Mouse (Mus musculus): ENCODE results near the gene Zfp1. TPM values are rescaled to one million over a fixed set of nuclear protein-coding genes. Genes with fewer than 3 reads are reported as not detected.

Zfp1 gene
- polyA plus RNA-seq, 1 experiment from 2014 or later: 10.9 TPM

- Histone ChIP-seq H3K36me3 (ENCODE audit: control insufficient read depth, insufficient read depth, low read length) (peaks cover 19% of the 10 kb centered on the region), H3K27me3 (ENCODE audit: control insufficient read depth, insufficient read depth, low read length) (no peaks in the 10 kb centered on the region), H3K27ac (replicated peaks) (peak overlapping the region; percentile 96), H3K4me2 (replicated peaks; ENCODE audit: low read depth) (peak overlapping the region; percentile 38; the same call in 1 of the 2 replicates), H3K4me1 (replicated peaks; ENCODE audit: control insufficient read depth, insufficient read depth) (peaks cover 9% of the 10 kb centered on the region), H3K9ac (ENCODE audit: low read length) (peak overlapping the region; percentile 61), H3K9me3 (ENCODE audit: control insufficient read depth, low read length) (no peaks in the 10 kb centered on the region), H3K4me3 (ENCODE audit: low read depth, low read length) (no peak overlapping the region)
- 50% methylated on average over 4 of the region's 4 CpGs for WGBS
- DNase-seq (ENCODE audit: low spot score) (no peak), ATAC-seq (ENCODE audit: low FRiP score, low TSS enrichment) (no peak)
- TF ChIP-seq CTCF (IDR thresholded peaks at IDR 0.05; ENCODE audit: low read depth) (no peak), EP300 (optimal IDR thresholded peaks at IDR 0.05) (no peak)
Measured at GRCm38 (mm10) chr8:111717488-111717792, 74.2 kb downstream of the Zfp1 start.

GRCm38 (mm10) chr8:111717866-111718265 is 74.7 kb downstream of the Zfp1 start:
- H3K9me3 ChIP-seq (ENCODE audit: control insufficient read depth, low read length): no peaks in the 10 kb centered on the region
- WGBS: 25% methylated on average over 6 of the region's 6 CpGs
- peak overlapping the region; percentile 38; the same call in 1 of the 2 replicates for H3K4me2 ChIP-seq (replicated peaks; ENCODE audit: low read depth)
- peaks cover 17% of the 10 kb centered on the region for H3K36me3 ChIP-seq (ENCODE audit: control insufficient read depth, insufficient read depth, low read length)
- no peaks in the 10 kb centered on the region for H3K27me3 ChIP-seq (ENCODE audit: control insufficient read depth, insufficient read depth, low read length)
- DNase-seq (ENCODE audit: low spot score) (peak; percentile 70), ATAC-seq (ENCODE audit: low FRiP score, low TSS enrichment) (peak; percentile 58; the same call in 1 of the 2 replicates)
- peak overlapping the region; percentile 96 for H3K27ac ChIP-seq (replicated peaks)
- no peak overlapping the region for H3K4me3 ChIP-seq (ENCODE audit: low read depth, low read length)
- peaks cover 9% of the 10 kb centered on the region for H3K4me1 ChIP-seq (replicated peaks; ENCODE audit: control insufficient read depth, insufficient read depth)
- TF ChIP-seq CTCF (IDR thresholded peaks at IDR 0.05; ENCODE audit: low read depth): peak; percentile 73
- no peak for TF ChIP-seq EP300 (optimal IDR thresholded peaks at IDR 0.05)
- peak overlapping the region; percentile 61 for H3K9ac ChIP-seq (ENCODE audit: low read length)

GRCm38 (mm10) chr8:111718937-111719336 is 75.7 kb downstream of the Zfp1 start:
- 44% methylated on average over 5 of the region's 5 CpGs for whole genome bisulfite sequencing

GRCm38 (mm10) chr8:111720115-111720544 is 76.9 kb downstream of the Zfp1 start:
- H3K27ac ChIP-seq (replicated peaks): peak overlapping the region; percentile 40
- no peaks in the 10 kb centered on the region for H3K9me3 ChIP-seq (ENCODE audit: control insufficient read depth, low read length)
- 49% methylated on average over 4 of the region's 4 CpGs for WGBS
- peaks cover 7% of the 10 kb centered on the region for H3K36me3 ChIP-seq (ENCODE audit: control insufficient read depth, insufficient read depth, low read length)
- no peaks in the 10 kb centered on the region for H3K27me3 ChIP-seq (ENCODE audit: control insufficient read depth, insufficient read depth, low read length)
- H3K4me2 ChIP-seq (replicated peaks; ENCODE audit: low read depth): no peak overlapping the region
- ATAC-seq (ENCODE audit: low FRiP score, low TSS enrichment): peak; percentile 40
- peaks cover 9% of the 10 kb centered on the region for H3K4me1 ChIP-seq (replicated peaks; ENCODE audit: control insufficient read depth, insufficient read depth)
- TF ChIP-seq CTCF (IDR thresholded peaks at IDR 0.05; ENCODE audit: low read depth): no peak
- no peak for TF ChIP-seq EP300 (optimal IDR thresholded peaks at IDR 0.05)
- H3K9ac ChIP-seq (ENCODE audit: low read length): no peak overlapping the region
- peak; percentile 40 for DNase-seq (ENCODE audit: low spot score)
- no peak overlapping the region for H3K4me3 ChIP-seq (ENCODE audit: low read depth, low read length)

More at GRCm38 (mm10) chr8:111718937-111719336, 75.7 kb downstream of the Zfp1 start:
- DNase-seq (ENCODE audit: low spot score): peak; percentile 15
- no peak overlapping the region for H3K9ac ChIP-seq (ENCODE audit: low read length)
- ATAC-seq (ENCODE audit: low FRiP score, low TSS enrichment): no peak
- no peaks in the 10 kb centered on the region for H3K27me3 ChIP-seq (ENCODE audit: control insufficient read depth, insufficient read depth, low read length)
- no peak for TF ChIP-seq EP300 (optimal IDR thresholded peaks at IDR 0.05)
- TF ChIP-seq CTCF (IDR thresholded peaks at IDR 0.05; ENCODE audit: low read depth): no peak
- H3K4me1 ChIP-seq (replicated peaks; ENCODE audit: control insufficient read depth, insufficient read depth): peaks cover 9% of the 10 kb centered on the region
- no peaks in the 10 kb centered on the region for H3K9me3 ChIP-seq (ENCODE audit: control insufficient read depth, low read length)
- H3K4me3 ChIP-seq (ENCODE audit: low read depth, low read length): no peak overlapping the region
- H3K36me3 ChIP-seq (ENCODE audit: control insufficient read depth, insufficient read depth, low read length): peaks cover 9% of the 10 kb centered on the region
- H3K4me2 ChIP-seq (replicated peaks; ENCODE audit: low read depth): no peak overlapping the region
- peak overlapping the region; percentile 58; the same call in 1 of the 2 replicates for H3K27ac ChIP-seq (replicated peaks)

Small RNAs within 50 kb of the gene (microRNA-seq; reads per million reads assigned to microRNA genes)
- not detected for gene Mir7076

Other genes starting within 250 kb of the Zfp1 start
- gene Fa2h, start 249.6 kb upstream of the Zfp1 start, polyA plus RNA-seq (2015; fragmentation: Nextera tagmentation; extraction: Ambion mirVana): 24.7 and 34.2 TPM in 2 replicates
- gene Wdr59, start 121.3 kb upstream of the Zfp1 start, polyA plus RNA-seq (2015; fragmentation: Nextera tagmentation; extraction: Ambion mirVana): 2.0 and 2.2 TPM in 2 replicates
- 14.8 and 19.2 TPM in 2 replicates for gene Znrf1, start 107.3 kb upstream of the Zfp1 start, polyA plus RNA-seq (2015; fragmentation: Nextera tagmentation; extraction: Ambion mirVana)
- 5.3 and 5.6 TPM in 2 replicates for gene Ldhd, start 13.0 kb upstream of the Zfp1 start, polyA plus RNA-seq (2015; fragmentation: Nextera tagmentation; extraction: Ambion mirVana)
- gene Ctrb1, start 47.6 kb downstream of the Zfp1 start, polyA plus RNA-seq (2015; fragmentation: Nextera tagmentation; extraction: Ambion mirVana): 20.2 and 24.1 TPM in 2 replicates
- gene Bcar1, start 100.4 kb downstream of the Zfp1 start, polyA plus RNA-seq (2015; fragmentation: Nextera tagmentation; extraction: Ambion mirVana): 22.6 and 27.4 TPM in 2 replicates
- gene Cfdp1, start 210.9 kb downstream of the Zfp1 start, polyA plus RNA-seq (2015; fragmentation: Nextera tagmentation; extraction: Ambion mirVana): 98.6 and 101 TPM in 2 replicates
- 9.9 and 10.1 TPM in 2 replicates for gene Tmem170, start 233.3 kb downstream of the Zfp1 start, polyA plus RNA-seq (2015; fragmentation: Nextera tagmentation; extraction: Ambion mirVana)

Data from stomach, postnatal 0 days (tissue).